Mouse (Mus musculus) gastrocnemius, adult 2 months (tissue): ENCODE results near the gene Aox3. TPM values are rescaled to one million over a fixed set of nuclear protein-coding genes. Genes with fewer than 3 reads are reported as not detected.

Experiments
- DNase-seq: peaks from one replicate; pipeline ENCODE4 v3.0.0; 2022
- H3K27ac ChIP-seq: fragments of 200-600 bp; 2 replicates; pipeline ENCODE4 v1.8.1; 2022; ENCODE audit warnings: mild to moderate bottlenecking
- H3K4me3 ChIP-seq: fragments of 200-600 bp; 2 replicates; pipeline ENCODE4 v1.8.1; 2022; ENCODE audit warnings: mild to moderate bottlenecking, moderate library complexity
- CTCF ChIP-seq: fragments of 200-600 bp; IDR thresholded peaks from 2 replicates; pipeline ENCODE4 v1.8.1; 2022; ENCODE audit warnings: antibody characterized with exemption, mild to moderate bottlenecking, moderate library complexity
- intact Hi-C: fragments of 180-260 bp; cut with DNase I; formaldehyde crosslinking; loops from one replicate; pipeline ENCODE4 v1.15.1; 2025
- total RNA-seq, 2 experiments: library from RNA; stranded (reverse); gene quantifications; 2 replicates each; pipeline ENCODE4 v1.2.3; 2021

The Aox3 gene
- total RNA-seq, 2 experiments from 2014 or later = 0.45 to 1.1 TPM

DNA sequence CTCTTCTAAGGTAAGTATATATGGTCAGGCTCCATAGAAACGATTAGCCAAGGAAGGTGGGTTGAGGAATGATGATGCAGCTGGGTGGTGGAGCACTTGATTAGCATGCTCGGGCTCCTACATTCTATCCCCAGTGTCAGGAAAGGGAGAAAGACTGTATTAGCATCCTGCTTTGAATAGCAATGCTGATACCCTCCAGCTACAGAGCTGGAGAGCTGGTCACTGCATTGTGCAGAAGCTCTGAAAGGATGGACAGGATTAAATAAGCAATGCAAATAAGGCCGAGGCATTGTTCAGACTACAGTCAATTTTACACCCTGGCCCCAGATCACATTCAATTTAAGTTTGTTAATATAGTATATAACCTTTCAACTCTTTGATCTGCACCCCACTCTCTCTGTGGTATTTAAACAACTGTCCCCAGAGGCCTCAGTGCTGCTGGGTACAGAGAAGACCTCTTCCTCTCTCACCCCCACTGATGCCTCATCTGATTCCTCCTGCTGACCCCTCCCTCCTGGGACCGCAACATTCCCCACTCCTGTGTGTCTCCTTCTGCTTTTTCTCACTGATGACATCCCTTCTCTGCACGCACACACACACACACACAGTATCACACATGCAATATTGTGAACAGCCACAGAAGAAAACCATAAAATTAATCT is 75.7 kb downstream of the Aox3 start:
- Histone ChIP-seq H3K4me3 (no peak overlapping the region), H3K27ac (no peak overlapping the region)
- no peak for DNase-seq
- no peak for TF ChIP-seq CTCF
- intact Hi-C loops = no loop called here

DNA sequence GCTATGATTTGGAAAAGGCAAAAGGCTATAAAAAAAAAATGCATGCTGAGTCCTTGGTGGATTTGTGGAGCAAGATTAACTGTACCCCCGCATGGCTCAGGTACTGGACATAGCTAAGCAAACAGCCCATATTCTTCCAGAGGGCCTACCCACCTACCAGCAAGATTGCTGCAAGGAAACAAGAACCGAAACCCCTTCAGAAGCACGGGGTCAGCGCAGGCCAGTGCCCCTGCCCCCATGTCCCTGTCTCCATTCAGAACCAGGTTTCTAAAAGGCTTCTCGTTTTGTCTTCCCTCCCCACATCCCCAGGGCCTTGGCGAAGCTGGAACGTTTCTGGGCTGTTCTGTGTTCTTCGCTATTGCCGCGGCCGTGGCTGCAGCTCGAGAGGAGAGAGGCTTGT is 81.4 kb downstream of the Aox3 start:
- Histone ChIP-seq H3K4me3 (no peak overlapping the region), H3K27ac (no peak overlapping the region)
- TF ChIP-seq CTCF = no peak
- intact Hi-C loops = no loop called here
- DNase-seq = no peak

DNA sequence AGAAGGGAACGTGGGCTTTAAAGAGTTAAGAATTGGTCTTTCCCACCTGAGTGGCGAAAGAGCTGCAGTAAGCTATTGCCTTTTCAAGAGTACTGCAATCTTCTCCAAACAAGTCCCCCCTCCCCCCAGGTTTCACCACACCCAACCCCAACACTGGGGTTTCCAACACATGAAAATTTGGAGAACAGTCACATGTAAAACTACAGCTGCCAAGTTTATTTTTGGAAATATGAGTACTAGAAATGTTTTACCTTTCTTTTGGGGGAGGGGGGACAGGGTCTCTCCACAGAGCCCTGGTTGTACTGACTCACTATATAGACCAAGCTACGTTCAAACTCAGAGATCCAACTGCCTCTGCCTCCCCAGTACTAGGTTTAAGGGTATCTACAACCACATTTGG is 82.1 kb downstream of the Aox3 start:
- TF ChIP-seq CTCF = no peak
- H3K4me3 ChIP-seq = no peak overlapping the region
- intact Hi-C loops = no loop called here
- H3K27ac ChIP-seq = no peak overlapping the region
- DNase-seq = no peak

DNA sequence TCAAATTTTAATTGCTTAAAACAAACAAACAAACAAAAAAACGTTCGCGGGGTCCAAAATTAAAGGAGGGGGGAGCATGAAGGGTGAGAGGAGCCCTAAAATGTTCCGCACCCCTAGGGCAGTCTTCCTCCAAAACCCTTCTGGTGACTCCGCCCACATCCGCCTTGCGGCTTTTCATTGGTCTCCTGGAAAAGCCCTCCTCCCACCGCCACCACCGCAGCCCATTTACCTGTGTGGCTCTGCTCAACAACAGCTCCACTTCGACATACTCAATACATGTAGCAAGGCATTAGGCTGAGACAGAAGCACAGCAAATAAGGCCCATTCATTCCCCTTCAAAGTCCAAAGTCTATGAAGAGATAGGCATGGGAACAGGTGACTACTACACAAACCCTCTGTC is 82.6 kb downstream of the Aox3 start:
- TF ChIP-seq CTCF = no peak
- DNase-seq = no peak
- H3K4me3 ChIP-seq = no peak overlapping the region
- no peak overlapping the region for H3K27ac ChIP-seq
- intact Hi-C loops = no loop called here

DNA sequence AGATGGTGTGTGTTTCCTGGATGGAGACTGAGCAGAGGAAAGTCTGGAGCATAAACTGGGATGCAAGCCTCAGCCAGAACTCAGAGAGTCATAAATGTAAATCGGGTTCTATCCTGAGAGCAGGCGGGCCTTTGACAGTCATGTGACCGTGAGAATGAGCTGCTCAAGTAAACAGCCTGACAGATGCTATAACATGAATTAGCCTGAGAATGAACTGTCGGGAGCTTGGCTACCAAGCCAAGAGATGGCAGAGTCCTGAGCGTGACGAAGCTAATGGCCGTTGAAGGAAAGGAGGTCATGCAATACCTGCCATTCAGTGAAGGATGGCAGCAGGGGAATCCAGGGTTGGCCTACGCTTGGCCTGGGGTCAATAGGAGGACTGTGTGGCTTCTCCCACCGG is 84.1 kb downstream of the Aox3 start:
- no peak for TF ChIP-seq CTCF
- no peak overlapping the region for H3K27ac ChIP-seq
- no peak overlapping the region for H3K4me3 ChIP-seq
- intact Hi-C loops = no loop called here
- DNase-seq = no peak

DNA sequence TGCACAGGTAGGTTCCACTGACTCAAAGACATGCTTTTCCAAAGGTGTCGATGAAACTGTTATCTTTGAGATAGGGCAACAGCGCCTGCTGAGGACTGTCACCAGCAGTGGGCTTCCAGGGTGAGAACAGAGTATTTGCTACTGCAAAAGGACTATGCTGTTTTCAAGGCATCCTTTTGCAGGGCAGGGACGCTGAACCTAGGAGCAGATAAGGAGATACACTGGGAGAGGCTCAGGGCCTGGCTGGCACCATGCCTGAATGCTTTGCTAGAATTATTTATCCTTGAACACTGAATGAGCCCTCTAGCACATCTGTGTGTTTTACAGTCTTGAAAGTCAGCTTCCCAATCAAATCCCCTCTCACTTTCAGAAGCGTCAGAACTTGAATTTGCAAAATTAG is 85.5 kb downstream of the Aox3 start:
- intact Hi-C loops = no loop called here
- TF ChIP-seq CTCF = no peak
- Histone ChIP-seq H3K27ac (no peak overlapping the region), H3K4me3 (no peak overlapping the region)
- no peak for DNase-seq

DNA sequence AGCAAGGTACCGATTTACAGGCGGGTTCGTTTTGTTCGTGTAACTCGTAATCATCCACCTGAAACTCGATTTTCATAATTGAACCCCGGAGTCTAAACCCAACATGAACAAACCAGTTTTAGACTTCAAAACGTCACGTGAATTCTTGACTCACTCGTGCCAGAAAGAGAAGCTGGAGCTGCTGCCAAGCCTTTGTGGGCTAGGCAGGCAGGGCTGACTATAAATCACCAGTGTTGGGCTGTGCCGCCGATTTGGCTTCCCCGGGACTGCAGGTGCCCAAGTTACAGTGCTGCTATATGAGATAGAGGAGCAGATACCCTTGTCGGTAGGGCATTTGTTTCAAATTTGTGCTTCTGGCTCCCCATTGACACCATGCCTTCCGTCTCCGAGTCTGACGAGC is 97.3 kb downstream of the Aox3 start, which contains the start of gene Aox4:
Gene Aox4, plus strand, starts transcription at position 195 of the 400 bp plus-strand sequence.
- DNase-seq = no peak
- intact Hi-C loops = no loop called here
- TF ChIP-seq CTCF = no peak
- Histone ChIP-seq H3K4me3 (no peak within 1 kb of the TSS), H3K27ac (no peak within 1 kb of the TSS)

DNA sequence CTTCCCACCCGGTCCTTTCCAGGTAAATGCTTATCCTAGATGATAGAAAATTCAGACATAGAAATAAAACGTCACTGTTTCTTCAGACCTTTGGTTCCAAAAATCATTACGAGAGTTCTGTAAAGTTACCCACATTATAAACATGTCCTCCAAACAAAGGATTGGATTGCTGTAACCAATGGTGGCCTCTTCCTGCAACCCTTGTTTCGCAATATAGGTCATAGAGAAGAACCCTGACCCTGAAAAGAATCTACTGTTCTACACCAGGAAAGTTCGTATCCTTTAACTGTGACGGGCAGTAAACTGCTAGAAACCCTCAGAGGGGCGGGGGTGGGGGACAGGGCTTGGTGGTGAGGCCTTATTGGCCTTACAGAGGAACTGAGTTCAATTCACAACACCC is 99.9 kb downstream of the Aox3 start:
- intact Hi-C loops = no loop called here
- DNase-seq = no peak
- TF ChIP-seq CTCF = no peak

DNA sequence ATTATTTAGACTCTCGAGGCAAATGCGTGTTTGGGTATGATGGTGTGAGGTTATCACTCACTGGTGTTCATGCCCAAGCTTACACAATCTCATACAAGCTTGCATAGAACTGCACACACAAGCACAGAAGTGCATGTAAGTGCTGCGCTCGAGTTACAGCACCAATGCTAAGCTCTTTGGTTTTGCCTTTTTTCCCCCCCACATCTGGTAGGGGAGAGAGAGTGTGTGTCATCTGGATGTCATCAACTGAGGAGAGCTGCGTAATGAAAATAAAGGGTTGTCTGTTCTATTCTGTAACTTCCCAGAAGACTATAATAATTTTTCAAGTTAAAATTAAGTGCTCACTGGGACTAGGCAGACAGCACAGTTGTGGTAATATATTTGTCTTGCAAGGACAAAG is 100.9 kb downstream of the Aox3 start:
- intact Hi-C loops = no loop called here
- TF ChIP-seq CTCF = no peak

More for the DNA sequence above, 99.9 kb downstream of the Aox3 start:
- no peak overlapping the region for H3K27ac ChIP-seq
- H3K4me3 ChIP-seq = no peak overlapping the region

DNA sequence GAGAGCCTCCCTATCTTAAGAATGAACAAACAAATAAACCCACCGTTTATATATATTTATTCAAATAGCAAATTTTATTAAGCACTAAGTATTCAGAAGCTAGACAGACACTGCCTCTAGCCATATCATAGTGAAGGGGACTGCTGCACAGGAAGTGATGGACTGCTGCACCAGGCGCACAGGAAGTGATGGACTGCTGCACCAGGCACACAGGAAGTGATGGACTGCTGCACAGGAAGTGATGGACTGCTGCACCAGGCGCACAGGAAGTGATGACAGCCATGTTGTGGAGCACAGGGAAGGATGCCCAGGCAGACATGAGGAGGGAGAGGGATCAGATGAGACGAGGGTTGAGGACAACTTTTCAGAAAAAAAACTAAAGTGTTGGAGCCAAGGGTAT is 102.4 kb downstream of the Aox3 start:
- DNase-seq = no peak
- no peak for TF ChIP-seq CTCF
- no peak overlapping the region for H3K4me3 ChIP-seq
- intact Hi-C loops = no loop called here
- H3K27ac ChIP-seq = no peak overlapping the region

More for the DNA sequence above, 100.9 kb downstream of the Aox3 start:
- Histone ChIP-seq H3K4me3 (no peak overlapping the region), H3K27ac (no peak overlapping the region)
- DNase-seq = no peak

DNA sequence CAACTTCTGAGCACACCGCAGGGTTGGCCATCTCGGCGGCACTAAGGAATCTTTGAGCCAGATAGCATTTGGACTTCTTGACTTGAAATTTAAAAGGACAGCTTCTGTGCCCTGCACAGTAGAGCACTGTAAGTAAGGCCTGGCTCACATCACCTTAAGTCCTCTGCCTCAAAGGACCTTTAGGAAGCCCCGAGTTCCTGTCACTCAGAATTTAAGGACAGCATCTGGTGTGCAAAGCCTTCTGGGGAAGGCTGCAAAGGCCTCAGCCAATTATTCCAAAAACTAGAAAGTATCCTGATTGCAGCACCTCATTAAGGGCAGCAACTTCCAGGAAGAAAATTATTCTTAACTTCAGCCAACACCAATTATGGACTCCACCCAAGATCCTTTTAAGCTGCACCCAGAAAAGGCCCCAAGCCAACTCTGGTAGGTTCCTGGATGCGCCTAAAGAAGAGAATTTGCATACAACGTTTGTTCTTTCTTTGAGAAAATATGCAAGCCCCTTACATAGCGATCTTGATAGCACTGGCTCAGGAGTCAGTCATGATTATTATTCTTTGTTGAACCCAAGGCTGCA is 103.1 kb downstream of the Aox3 start:
- TF ChIP-seq CTCF = no peak
- H3K27ac ChIP-seq = no peak overlapping the region
- intact Hi-C loops = no loop called here
- H3K4me3 ChIP-seq = no peak overlapping the region
- no peak for DNase-seq

DNA sequence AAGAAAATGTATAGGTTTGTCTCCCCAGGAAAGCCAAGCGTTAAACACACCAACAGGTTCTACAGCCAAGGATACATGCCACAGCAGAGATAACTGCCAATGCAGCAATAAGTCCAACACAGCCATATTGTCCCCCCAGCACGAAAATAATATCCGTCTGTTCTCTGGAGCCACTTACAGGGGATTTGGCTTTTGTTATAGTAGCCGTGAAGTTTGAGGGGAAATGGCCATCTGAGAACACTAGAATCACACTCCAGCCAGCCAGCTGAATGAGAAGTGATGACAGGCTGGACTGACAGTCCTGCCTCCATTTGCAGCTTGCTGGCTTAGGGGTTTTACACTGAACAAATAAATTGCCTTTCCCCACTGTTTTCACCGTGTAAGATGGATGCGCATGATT is 108.1 kb downstream of the Aox3 start:
- intact Hi-C loops = no loop called here

DNA sequence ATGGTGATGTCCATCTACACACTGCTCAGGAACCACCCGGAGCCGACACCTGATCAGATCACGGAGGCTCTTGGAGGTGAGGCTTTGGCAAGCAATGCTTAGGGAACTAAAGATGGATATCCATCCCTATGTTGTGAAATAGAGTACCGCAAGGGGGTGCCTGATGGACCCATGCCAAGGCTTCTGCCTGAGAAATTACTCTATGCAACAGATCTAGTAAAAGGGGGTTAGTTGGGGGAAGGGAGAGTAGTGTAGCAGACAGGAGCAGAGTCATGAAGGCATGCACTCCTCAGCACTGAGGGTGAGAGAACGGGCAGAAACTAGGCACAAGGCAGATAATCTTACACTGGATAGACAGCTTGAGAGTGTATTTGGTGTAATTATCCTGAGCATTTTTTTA is 108.9 kb downstream of the Aox3 start:
- DNase-seq = no peak
- Histone ChIP-seq H3K27ac (no peak overlapping the region), H3K4me3 (no peak overlapping the region)
- intact Hi-C loops = no loop called here
- no peak for TF ChIP-seq CTCF

More for the DNA sequence above, 108.1 kb downstream of the Aox3 start:
- Histone ChIP-seq H3K4me3 (peak overlapping the region; percentile 17; the same call in 1 of the 2 replicates), H3K27ac (no peak overlapping the region)
- no peak for TF ChIP-seq CTCF
- no peak for DNase-seq

DNA sequence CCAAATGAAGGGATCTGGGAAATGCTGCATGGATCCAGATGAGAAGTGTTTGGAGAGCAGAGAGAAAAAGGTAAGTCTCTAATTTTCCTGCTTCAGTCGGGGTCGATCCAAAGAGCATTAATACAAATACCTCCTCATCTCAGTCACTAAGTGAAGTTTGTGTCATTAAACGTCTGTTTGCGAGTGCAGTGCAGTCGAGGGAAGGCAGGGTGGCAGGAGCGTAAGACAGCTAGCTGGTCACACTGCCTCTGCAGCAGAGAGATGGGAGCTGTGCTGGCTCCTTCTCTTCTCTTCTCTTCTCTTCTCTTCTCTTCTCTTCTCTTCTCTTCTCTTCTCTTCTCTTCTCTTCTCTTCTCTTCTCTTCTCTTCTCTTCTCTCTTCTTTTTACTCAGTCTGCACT is 115.2 kb downstream of the Aox3 start:
- DNase-seq = no peak
- no peak for TF ChIP-seq CTCF
- intact Hi-C loops = no loop called here
- Histone ChIP-seq H3K27ac (no peak overlapping the region), H3K4me3 (no peak overlapping the region)
